Mouse (Mus musculus): ENCODE results near the gene Gm49333.

- TF ChIP-seq CTCF (IDR thresholded peaks at IDR 0.05; ENCODE audit: low read depth) (no peak), EP300 (IDR thresholded peaks at IDR 0.05; ENCODE audit: low read depth) (no peak)
Measured at GRCm38 (mm10) chr16:20643911-20644310, 32.5 kb downstream of the Gm49333 start.

Measured in liver, embryonic 14.5 days (tissue).